8 mouse cellular contexts compared by ENCODE assay signal in genomic region chr2:32137667-32138266, GRCm38 (mm10). TPM values are rescaled to one million over a fixed set of nuclear protein-coding genes. Genes with fewer than 3 reads are reported as not detected.
A peak's percentile ranks its signal among the peaks of the same experiment; 100 is the strongest.
DNase-seq lines count a peak whose midpoint lies in the region; ATAC-seq lines count a peak whose summit lies in the region.

No protein-coding gene starts in this region.

- peak; percentile 97 for ATAC-seq in hindbrain, embryonic 11.5 days (ENCODE audit: low FRiP score)

- 0% methylated on average over 40 of the region's 40 CpGs for WGBS in hindbrain, embryonic 11.5 days

- H3K4me3 ChIP-seq in hindbrain, embryonic 11.5 days (ENCODE audit: low read depth, low read length): peak overlapping the region; percentile 55

- no peaks in the 10 kb centered on the region for H3K27me3 ChIP-seq in hindbrain, embryonic 11.5 days (ENCODE audit: control insufficient read depth, insufficient read depth, low read length)

- peak overlapping the region; percentile 79 for H3K27ac ChIP-seq in hindbrain, embryonic 11.5 days (ENCODE audit: low read depth, low read length)

- peak; percentile 100 for DNase-seq in Muller cell, postnatal 12 days (ENCODE audit: inconsistent ontology term)
- DNase-seq in cerebellum, adult 9-11 months: peak; percentile 99
- DNase-seq in frontal cortex, adult 2 months (ENCODE audit: extremely low spot score in 1 of 2, low spot score in 1 of 2): peak; percentile 98
- DNase-seq in hindbrain, embryonic 11.5 days (ENCODE audit: low spot score): peak; percentile 99
- DNase-seq in layer of hippocampus, postnatal 10 days (ENCODE audit: low spot score in 2 of 2): peak; percentile 97
- peak; percentile 99 for DNase-seq in lung, postnatal 10 days
- DNase-seq in ovary, postnatal 36 days (ENCODE audit: low spot score): peak; percentile 95
- DNase-seq in thymus, postnatal 25 days: peak; percentile 93

- H3K4me2 ChIP-seq in hindbrain, embryonic 11.5 days (replicated peaks; ENCODE audit: low read depth, low read length): peak overlapping the region; percentile 54

- H3K4me1 ChIP-seq in hindbrain, embryonic 11.5 days (replicated peaks; ENCODE audit: control insufficient read depth, insufficient read depth, low read length): no peaks in the 10 kb centered on the region

- H3K36me3 ChIP-seq in hindbrain, embryonic 11.5 days (ENCODE audit: control insufficient read depth, insufficient read depth, low read length): no peaks in the 10 kb centered on the region

- H3K9ac ChIP-seq in hindbrain, embryonic 11.5 days (ENCODE audit: low read depth, low read length): peak overlapping the region; percentile 67

- H3K9me3 ChIP-seq in hindbrain, embryonic 11.5 days (ENCODE audit: control insufficient read depth, low read length): no peaks in the 10 kb centered on the region

RNA-seq across cellular contexts. Expression of gene Prrc2b, which starts 13.1 kb away (rescaled TPM):
- polyA plus RNA-seq in frontal cortex, adult 2 months (2012; rRNA removed): 106 and 118 TPM in 2 replicates
- 57.6 and 69.0 TPM in 2 replicates for polyA plus RNA-seq in hindbrain, embryonic 11.5 days (2014; fragmentation: Nextera tagmentation; extraction: Ambion mirVana)
- 100 to 1,000 TPM; 272 to 279 TPM for total RNA-seq in layer of hippocampus, postnatal 10 days (2021)

RNA-seq across cellular contexts. Expression of gene Plpp7, which starts 42.4 kb away (rescaled TPM):
- 31.8 and 34.6 TPM in 2 replicates for polyA plus RNA-seq in frontal cortex, adult 2 months (2012; rRNA removed)
- polyA plus RNA-seq in hindbrain, embryonic 11.5 days (2014; fragmentation: Nextera tagmentation; extraction: Ambion mirVana): 5.5 and 7.5 TPM in 2 replicates
- total RNA-seq in layer of hippocampus, postnatal 10 days (2021): 10 to 100 TPM; 17.7 to 19.0 TPM

RNA-seq across cellular contexts. Expression of gene Fam78a, which starts 53.1 kb away (rescaled TPM):
- polyA plus RNA-seq in frontal cortex, adult 2 months (2012; rRNA removed): 3.2 and 3.7 TPM in 2 replicates
- polyA plus RNA-seq in hindbrain, embryonic 11.5 days (2014; fragmentation: Nextera tagmentation; extraction: Ambion mirVana): 0.91 and 1.3 TPM in 2 replicates
- total RNA-seq in layer of hippocampus, postnatal 10 days (2021): 1 to 10 TPM; 2.3 to 2.6 TPM

Comparison
In these comparisons a context has a peak if more than half of its experiments do, and no peak if none do; other contexts are left out.
1. Peak in every context shown above with its lines: DNase-seq, ATAC-seq, H3K4me3 ChIP-seq and H3K27ac ChIP-seq.